Mouse (Mus musculus) left cerebral cortex, postnatal 10 days (tissue): Measurements from ENCODE around the gene Lcat. TPM values are rescaled to one million over a fixed set of nuclear protein-coding genes. Genes with fewer than 3 reads are reported as not detected.

Experiments
- DNase-seq, 2 experiments: peaks; one replicate each; pipeline ENCODE4 v3.0.0; 2021 to 2022; ENCODE audit warnings: low spot score in 2 of 2, mixed read lengths in 1 of 2; ENCODE audit errors: extremely low spot score in 1 of 2
- intact Hi-C: fragments of 180-260 bp; cut with DNase I; formaldehyde crosslinking; loops from one replicate; pipeline ENCODE4 v1.15.1; 2025
- microRNA-seq: library from miRNA; unstranded; fragments of <30 nt; microRNA quantifications from one replicate; pipeline ENCODE4 v1.2.0, GENCODE M21; 2022
- total RNA-seq, 2 experiments: library from RNA; stranded (reverse); gene quantifications; 2 replicates each; pipeline ENCODE4 v1.2.3; 2021

Gene Lcat
- total RNA-seq, 2 experiments from 2014 or later = 13.0 to 14.1 TPM

DNA sequence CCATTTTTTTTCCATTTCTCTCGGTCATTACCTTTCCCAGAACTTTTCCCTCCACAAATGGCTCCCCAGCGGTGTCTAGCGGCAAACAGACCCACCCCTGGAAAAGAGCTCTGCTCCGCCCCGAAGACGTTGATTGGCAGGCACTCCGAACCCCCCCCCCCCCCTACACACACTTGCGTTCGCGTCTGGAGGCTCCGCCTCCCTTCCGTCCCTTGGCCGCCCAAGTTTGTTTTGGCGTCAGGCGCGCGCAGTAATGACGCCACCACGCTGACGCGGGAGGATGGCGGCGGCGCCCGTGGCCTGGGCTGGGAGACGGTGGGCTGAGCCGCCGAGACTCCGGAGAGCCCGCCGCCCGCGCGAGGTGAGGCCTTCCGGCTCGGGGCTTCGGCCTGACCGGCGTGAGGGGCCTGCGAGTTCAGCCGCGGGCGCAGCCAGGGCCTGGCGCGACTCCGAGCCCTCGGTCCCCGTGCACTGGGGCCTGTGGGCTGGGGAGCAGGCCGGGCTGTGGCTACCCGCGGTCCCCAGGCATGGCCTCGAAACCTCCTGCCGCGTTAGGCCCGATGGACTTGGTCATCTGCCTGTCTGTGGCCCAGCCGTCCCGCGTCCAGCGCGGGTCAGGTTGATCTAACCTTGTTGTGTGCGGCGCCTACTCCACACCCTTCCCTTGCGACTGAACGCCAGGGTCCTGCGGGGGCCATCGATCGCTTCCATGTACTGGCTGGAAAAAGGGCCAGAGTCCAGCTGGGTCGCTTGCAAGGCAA lies 42.8 kb downstream of the Lcat start, which contains the start of gene Pskh1:
Gene Pskh1, plus strand, starts transcription at position 262 of the 761 bp plus-strand sequence.
- peak; percentile 89 to 95 for DNase-seq
- intact Hi-C loops = loop anchor here (5.0 kb wide), 1 partner anchor 37 kb away; the partner anchor contains the start of gene Psmb10

DNA sequence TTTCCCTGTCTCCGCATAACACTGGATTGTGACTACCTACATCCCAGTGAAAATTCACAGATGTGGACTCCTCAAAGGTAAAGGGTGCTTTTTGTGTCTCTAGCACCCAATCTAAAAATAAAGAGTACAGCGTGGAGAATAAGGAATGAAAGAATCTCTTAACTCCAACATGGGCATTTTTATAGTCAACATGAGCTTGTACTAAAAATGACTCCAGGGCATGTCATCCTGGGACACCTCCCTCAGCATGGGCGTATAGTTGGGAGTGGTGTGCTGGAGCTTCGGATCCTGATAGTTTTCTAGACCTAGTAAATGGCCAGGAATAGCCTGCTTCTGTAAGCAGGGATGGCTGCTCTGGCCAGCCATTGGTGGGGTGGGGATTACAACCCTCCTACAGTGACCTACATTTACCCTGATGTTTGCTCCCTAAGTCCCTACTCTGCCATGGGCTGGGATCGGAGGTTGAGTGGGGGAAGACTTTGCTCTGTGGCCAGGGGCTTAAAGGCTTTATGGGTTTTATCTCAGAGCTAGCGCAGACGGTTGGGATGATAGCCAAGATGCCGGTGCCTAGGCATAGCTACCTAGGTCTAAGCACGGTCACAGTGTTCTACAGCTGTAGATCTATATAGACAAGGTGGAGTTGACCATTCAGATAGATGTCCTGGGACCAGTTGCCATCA lies 45.2 kb downstream of the Lcat start:
- DNase-seq = no peak
- intact Hi-C loops = no loop called here

DNA sequence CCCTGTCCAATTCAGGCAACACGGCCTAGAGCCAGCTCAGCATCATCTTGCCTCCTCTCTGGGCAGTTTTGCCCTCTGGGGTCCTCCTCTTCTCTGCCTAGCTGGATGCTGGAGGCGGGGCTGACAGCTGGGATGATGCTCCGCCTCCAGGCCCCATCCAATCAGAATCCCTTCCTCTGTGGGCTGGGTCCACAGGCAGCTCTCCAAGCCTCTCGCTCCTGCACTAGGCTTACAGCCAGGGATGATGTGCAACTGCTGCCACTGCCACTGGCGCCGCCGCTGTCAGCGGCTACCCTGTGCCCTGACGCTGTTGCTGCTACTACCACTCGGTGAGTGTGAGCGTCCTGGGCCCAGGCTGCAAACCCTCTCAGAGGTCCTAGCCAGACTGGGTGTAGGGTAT lies 49.8 kb downstream of the Lcat start, which contains the start of gene Nrn1l:
Gene Nrn1l, plus strand, starts transcription at position 229 of the 400 bp plus-strand sequence.
- intact Hi-C loops = loop anchor here (5.0 kb wide), 2 partner anchors 39 to 129 kb away; partner anchors contain the start of gene Ctrl

DNA sequence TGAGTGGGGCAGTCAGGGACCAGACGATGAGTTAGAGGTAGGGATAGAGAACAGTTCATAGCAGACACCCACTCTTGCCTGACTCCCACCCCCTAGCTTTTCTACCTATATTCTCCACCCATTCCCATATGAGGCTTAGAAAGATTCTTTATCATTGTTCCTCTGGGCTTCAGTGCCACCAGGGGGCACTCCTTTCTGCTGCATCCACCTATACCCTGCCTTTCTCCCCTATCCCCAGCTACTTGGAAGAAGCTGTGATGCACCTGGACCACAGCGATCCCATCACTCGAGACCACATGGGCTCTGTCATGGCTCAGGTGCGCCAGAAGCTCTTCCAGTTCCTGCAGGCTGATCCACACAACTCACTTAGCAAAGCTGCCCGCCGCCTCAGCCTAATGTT lies 50.8 kb downstream of the Lcat start:
- intact Hi-C loops = loop anchor here (5.0 kb wide), 2 partner anchors 40 to 130 kb away; partner anchors contain the start of gene Ctrl
- DNase-seq = peak in 1 of 2 experiments; percentile 41

More for the DNA sequence above, 49.8 kb downstream of the Lcat start, which contains the start of gene Nrn1l:
- DNase-seq = peak; percentile 66 to 87

DNA sequence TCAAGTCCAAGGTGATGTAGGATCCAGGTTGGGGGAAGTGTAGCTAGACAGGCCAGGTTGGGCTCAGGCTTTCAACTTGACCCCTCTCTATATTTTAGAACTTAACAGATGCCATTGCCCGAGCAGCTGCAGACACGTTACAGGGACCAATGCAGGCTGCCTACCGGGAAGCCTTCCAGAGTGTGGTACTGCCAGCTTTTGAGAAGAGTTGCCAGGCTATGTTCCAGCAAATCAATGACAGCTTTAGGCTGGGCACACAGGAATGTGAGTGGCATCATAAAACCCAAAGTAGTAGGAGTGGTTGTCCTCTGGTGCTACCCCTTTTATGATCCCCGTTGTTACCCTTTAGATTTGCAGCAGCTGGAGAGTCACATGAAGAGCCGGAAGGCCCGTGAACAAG lies 52.3 kb downstream of the Lcat start:
- DNase-seq = peak in 1 of 2 experiments; percentile 50
- intact Hi-C loops = loop anchor here (5.0 kb wide), 2 partner anchors 41 to 131 kb away; partner anchors contain the start of gene Ctrl

DNA sequence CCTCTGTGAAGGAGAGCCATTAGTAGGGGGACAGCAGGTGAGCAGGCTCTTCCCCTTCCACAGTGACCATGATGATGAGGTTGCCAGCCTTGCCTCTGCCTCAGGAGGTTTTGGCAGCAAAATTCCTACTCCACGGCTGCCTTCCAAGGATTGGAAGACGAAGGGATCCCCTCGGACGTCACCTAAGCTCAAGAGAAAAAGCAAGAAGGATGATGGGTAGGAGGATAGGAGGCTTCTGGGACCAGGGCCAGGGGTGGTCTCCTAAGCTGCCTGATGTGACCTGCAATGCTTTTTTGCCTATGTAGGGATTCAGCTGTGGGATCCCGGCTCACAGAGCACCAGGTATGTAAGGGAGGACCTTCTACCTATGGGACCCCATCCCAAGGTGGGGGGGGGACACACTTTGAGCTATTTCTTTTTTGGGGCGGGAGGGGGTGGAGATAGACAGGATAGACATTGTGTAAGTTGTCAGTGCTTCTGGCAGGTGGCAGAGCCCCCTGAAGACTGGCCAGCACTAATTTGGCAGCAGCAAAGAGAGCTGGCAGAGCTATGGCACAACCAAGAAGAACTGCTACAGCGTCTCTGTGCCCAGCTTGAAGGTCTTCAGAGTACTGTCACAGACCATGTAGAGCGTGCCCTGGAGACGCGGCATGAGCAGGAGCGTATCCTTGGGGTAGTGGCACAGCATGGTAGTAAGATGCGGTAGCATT lies 53.3 kb downstream of the Lcat start:
- no peak for DNase-seq
- intact Hi-C loops = loop anchor here (5.0 kb wide), 2 partner anchors 42 to 132 kb away; partner anchors contain the start of gene Ctrl

Small RNAs within 50 kb of the gene (microRNA-seq; reads per million reads assigned to microRNA genes)
- gene Mir7074 = not detected

Other genes with a start within 250 kb of the Lcat start
- 10 to 100 TPM; 49.3 to 51.0 TPM for gene Acd, start 242.3 kb downstream of the Lcat start, total RNA-seq
- 10 to 100 TPM; 40.7 to 44.1 TPM for gene Pard6a, start 242.2 kb downstream of the Lcat start, total RNA-seq
- under 1 TPM in 1 of 2 experiments, not detected in 1; 0.62 TPM for gene 4933405L10Rik, start 235.7 kb downstream of the Lcat start, total RNA-seq
- 10 to 100 TPM; 12.3 to 13.5 TPM for gene Enkd1, start 235.2 kb downstream of the Lcat start, total RNA-seq
- gene Gfod2, start 184.7 kb downstream of the Lcat start, total RNA-seq = 10 to 100 TPM; 26.3 to 36.3 TPM
- 10 to 100 TPM; 23.0 to 23.7 TPM for gene Ranbp10, start 116.0 kb downstream of the Lcat start, total RNA-seq
- gene Tsnaxip1, start 115.7 kb downstream of the Lcat start, total RNA-seq = not detected
- 10 to 100 TPM; 23.7 to 26.0 TPM for gene Cenpt, start 90.1 kb downstream of the Lcat start, total RNA-seq
- gene Thap11, start 88.2 kb downstream of the Lcat start, total RNA-seq = 10 to 100 TPM; 33.2 to 34.9 TPM
- 10 to 100 TPM; 28.7 to 38.1 TPM for gene Nutf2, start 82.8 kb downstream of the Lcat start, total RNA-seq
- gene Edc4, start 62.5 kb downstream of the Lcat start, total RNA-seq = 10 to 100 TPM; 62.7 to 66.5 TPM
- under 1 TPM in 1 of 2 experiments, not detected in 1; 0.97 TPM for gene Nrn1l, start 49.8 kb downstream of the Lcat start, total RNA-seq
- 1 to 10 TPM; 7.9 to 8.8 TPM for gene Pskh1, start 42.9 kb downstream of the Lcat start, total RNA-seq
- gene Ctrl, start 9.5 kb downstream of the Lcat start, total RNA-seq = 1 to 10 TPM in 1 of 2 experiments, under 1 TPM in 1; 0.90 to 1.5 TPM
- 10 to 100 TPM; 74.6 to 80.0 TPM for gene Psmb10, start 4.9 kb downstream of the Lcat start, total RNA-seq
- gene Slc12a4, start 22.7 kb upstream of the Lcat start, total RNA-seq = 10 to 100 TPM; 20.4 to 20.9 TPM
- not detected for gene Dpep3, start 36.0 kb upstream of the Lcat start, total RNA-seq
- 10 to 100 TPM; 18.9 to 20.9 TPM for gene Dus2, start 48.0 kb upstream of the Lcat start, total RNA-seq
- gene Dpep2nb, start 62.6 kb upstream of the Lcat start, total RNA-seq = not detected
- 10 to 100 TPM; 14.3 to 15.2 TPM for gene Ddx28, start 68.5 kb upstream of the Lcat start, total RNA-seq
- 10 to 100 TPM; 10.9 to 12.1 TPM for gene Nfatc3, start 115.5 kb upstream of the Lcat start, total RNA-seq
- gene Esrp2, start 193.6 kb upstream of the Lcat start, total RNA-seq = not detected
- 10 to 100 TPM; 24.6 to 25.3 TPM for gene Pla2g15, start 207.0 kb upstream of the Lcat start, total RNA-seq
- 10 to 100 TPM; 28.5 to 29.2 TPM for gene Slc7a6, start 225.5 kb upstream of the Lcat start, total RNA-seq